Mouse (Mus musculus) neutrophil, adult 65 days (primary cell): Measurements from ENCODE around the gene Bud13. TPM values are rescaled to one million over a fixed set of nuclear protein-coding genes. Genes with fewer than 3 reads are reported as not detected.

Experiments used
- total RNA-seq: library from RNA; stranded (reverse); gene quantifications from 2 replicates; pipeline ENCODE4 v1.2.4, GENCODE M21; 2023

The Bud13 gene
- 16.8 and 20.8 TPM in 2 replicates for total RNA-seq

GRCm38 (mm10) chr9:46282631-46283436, at the start of gene Bud13:
TSS of gene Bud13 (plus strand) at chr9:46283008.

GRCm38 (mm10) chr9:46235596-46235648, 47.4 kb upstream of the Bud13 start, which contains the start of gene Apoc3:
TSS of gene Apoc3 (minus strand) at chr9:46235636.

DNA sequence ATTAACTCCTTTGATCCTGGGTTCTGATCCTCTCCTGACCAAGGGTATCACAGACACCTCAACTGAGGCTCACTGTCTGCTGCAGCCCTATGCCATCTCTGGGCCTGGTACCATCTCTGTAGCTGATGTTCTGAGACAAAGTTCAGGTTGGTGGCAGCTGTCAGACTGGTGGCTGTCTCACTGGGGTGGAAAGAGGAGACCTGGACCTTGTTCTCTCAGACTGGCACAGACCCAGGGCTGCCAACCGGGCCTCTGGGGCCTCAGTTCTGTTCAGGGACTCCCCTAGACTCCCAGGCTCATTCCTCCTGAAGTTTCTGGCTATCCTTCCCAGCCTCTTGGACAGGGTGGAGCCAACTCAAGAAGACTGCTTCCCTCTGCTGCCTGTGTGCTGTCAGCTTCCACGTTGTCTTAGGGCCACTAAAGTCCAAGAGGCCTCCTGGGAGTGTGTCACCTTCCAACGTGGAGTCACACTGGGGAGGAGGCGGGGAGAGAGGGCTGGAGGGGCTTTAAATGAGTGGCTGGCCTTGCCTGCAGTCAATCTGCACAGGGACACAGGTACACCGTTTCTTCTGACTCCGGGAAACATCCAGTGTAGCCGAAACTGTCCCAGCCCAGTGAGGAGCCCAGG, 42.2 kb upstream of the Bud13 start, which contains the start of gene Apoa4:
Gene Apoa4, plus strand, starts transcription at position 171 of the 628 bp plus-strand sequence.

DNA sequence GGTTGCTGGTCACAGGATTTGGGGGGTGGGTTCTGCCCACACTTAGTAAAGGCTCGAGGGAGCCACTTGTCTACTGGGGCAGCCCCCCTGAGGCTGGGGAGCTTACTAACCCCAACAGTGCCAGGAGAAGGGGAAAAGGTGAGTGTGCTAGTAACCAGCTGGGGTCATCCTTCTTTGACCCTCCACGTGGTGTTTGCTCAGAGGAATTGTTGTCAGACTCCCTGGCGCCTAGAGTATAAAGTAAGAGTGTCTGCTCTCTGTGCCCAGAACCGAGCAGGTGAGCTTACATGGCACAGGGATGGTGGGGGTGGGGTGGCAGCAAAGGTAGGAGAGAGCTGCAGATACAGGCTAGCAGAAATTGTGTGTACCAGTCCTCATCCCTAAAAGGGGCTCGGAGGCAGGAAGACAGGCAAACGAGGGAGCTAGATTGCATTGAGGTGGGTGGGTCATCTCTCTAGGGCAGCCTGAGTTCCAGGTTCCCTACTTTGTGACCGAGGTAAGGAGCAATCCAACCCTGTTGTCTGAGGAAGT, 14.4 kb upstream of the Bud13 start, which contains the start of gene Apoa5:
Gene Apoa5, plus strand, starts transcription at position 291 of the 531 bp plus-strand sequence.

DNA sequence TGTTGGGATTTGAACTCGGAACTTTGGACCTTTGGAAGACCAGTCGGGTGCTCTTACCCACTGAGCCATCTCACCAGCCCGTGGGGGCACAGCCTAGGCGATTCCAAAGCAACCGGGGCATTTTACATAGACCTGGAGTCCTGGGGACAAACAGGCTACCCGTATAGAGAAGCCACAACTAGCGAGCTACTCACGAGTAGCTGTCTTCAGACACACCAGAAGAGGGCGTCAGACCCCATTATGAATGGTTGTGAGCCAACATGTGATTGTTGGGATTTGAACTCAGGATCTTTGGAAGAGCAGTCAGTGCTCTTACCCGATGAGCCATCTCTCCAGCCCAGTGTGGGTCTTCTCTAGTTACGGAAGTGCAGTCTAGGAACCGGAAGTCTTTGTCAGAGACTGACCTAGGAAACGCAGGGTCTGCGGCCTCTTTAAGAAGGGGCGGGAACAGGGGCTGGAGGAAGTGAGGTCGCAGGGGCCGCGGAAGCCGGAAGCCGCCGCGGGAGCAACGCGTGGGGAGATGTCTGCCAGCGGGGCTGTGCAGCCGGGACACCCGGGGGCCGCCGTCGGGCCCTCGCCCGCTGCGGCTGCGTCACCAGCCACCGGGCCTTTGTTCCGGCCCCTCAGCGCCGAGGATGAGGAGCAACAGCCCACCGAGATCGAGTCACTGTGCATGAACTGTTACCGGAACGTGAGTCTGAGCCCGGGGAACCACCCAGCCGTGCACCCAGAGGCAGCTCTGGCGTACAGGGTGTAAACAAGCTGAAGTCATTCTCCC, 9.9 kb upstream of the Bud13 start, which contains the start of gene Zpr1:
Gene Zpr1, plus strand, starts transcription at position 388 of the 778 bp plus-strand sequence.

DNA sequence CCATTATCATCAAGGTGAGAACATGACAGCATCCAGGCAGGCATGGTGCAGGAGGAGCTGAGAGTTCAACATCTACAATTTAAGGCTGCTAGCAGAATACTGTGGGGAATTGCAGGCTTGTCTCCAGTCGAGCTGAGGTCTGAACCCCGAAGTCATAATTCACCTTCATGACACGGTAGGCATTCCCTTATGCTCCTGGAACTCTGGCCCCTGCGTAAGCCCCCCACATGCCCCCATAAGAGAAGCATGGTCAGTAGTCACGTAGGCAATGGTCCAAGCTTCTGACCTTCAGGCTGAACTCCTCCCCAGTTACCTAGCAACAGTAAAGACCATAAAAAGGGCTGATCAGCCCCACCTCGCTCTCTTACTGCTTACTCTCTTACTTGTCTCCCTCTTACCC, 37.1 kb downstream of the Bud13 start, which contains the start of gene 4931429L15Rik:
Gene 4931429L15Rik, minus strand, starts transcription at position 101 of the 400 bp plus-strand sequence.

Other genes starting within 250 kb of the Bud13 start
- not detected in 2 replicates for gene Apoa1, start 54.4 kb upstream of the Bud13 start, total RNA-seq
- gene Apoc3, start 47.4 kb upstream of the Bud13 start, total RNA-seq, result not detected in 2 replicates
- gene Apoa4, start 42.3 kb upstream of the Bud13 start, total RNA-seq, result not detected in 2 replicates
- not detected in 2 replicates for gene Apoa5, start 14.4 kb upstream of the Bud13 start, total RNA-seq
- 31.4 and 54.5 TPM in 2 replicates for gene Zpr1, start 9.9 kb upstream of the Bud13 start, total RNA-seq
- not detected in 2 replicates for gene 4931429L15Rik, start 37.0 kb downstream of the Bud13 start, total RNA-seq